Mouse (Mus musculus): Measurements from ENCODE around the gene Capns1. TPM values are rescaled to one million over a fixed set of nuclear protein-coding genes. Genes with fewer than 3 reads are reported as not detected.
A peak's percentile ranks its signal among the peaks of the same experiment; 100 is the strongest.

The Capns1 gene
- polyA plus RNA-seq, 1 experiment, result 359 TPM

GRCm38 (mm10) chr7:30200200-30200599, 1.6 kb upstream of the Capns1 start:
- Histone ChIP-seq H3K27me3 (ENCODE audit: control insufficient read depth, insufficient read depth, low read length, poor library complexity, severe bottlenecking) (no peaks in the 10 kb centered on the region), H3K36me3 (ENCODE audit: control insufficient read depth, insufficient read depth, low read length, poor library complexity, severe bottlenecking) (no peaks in the 10 kb centered on the region), H3K4me1 (ENCODE audit: control insufficient read depth, insufficient read depth, low read length) (peaks cover 9% of the 10 kb centered on the region), H3K27ac (ENCODE audit: insufficient read depth, low read length) (peak overlapping the region; percentile 88), H3K9me3 (replicated peaks; ENCODE audit: control insufficient read depth, insufficient read depth, low read length, poor library complexity, severe bottlenecking) (no peaks in the 10 kb centered on the region), H3K4me3 (ENCODE audit: low read depth, low read length) (no peak overlapping the region; the same call in 1 of the 2 replicates), H3K9ac (ENCODE audit: low read depth, poor library complexity, severe bottlenecking) (peak overlapping the region; percentile 4)
- TF ChIP-seq EP300 (IDR thresholded peaks at IDR 0.05; ENCODE audit: insufficient read depth, low read depth, low read length) (no peak), POLR2A (IDR thresholded peaks at IDR 0.05; ENCODE audit: insufficient read depth, low read length) (no peak), CTCF (IDR thresholded peaks at IDR 0.05; ENCODE audit: low read depth, low read length) (no peak)

GRCm38 (mm10) chr7:30199498-30200139, 1.0 kb upstream of the Capns1 start:
- Histone ChIP-seq H3K9me3 (replicated peaks; ENCODE audit: control insufficient read depth, insufficient read depth, low read length, poor library complexity, severe bottlenecking) (no peaks in the 10 kb centered on the region), H3K27me3 (ENCODE audit: control insufficient read depth, insufficient read depth, low read length, poor library complexity, severe bottlenecking) (no peaks in the 10 kb centered on the region), H3K4me1 (ENCODE audit: control insufficient read depth, insufficient read depth, low read length) (peaks cover 6% of the 10 kb centered on the region), H3K4me3 (ENCODE audit: low read depth, low read length) (peak overlapping the region; percentile 13), H3K27ac (ENCODE audit: insufficient read depth, low read length) (peak overlapping the region; percentile 88), H3K36me3 (ENCODE audit: control insufficient read depth, insufficient read depth, low read length, poor library complexity, severe bottlenecking) (no peaks in the 10 kb centered on the region), H3K9ac (ENCODE audit: low read depth, poor library complexity, severe bottlenecking) (peak overlapping the region; percentile 4; the same call in 1 of the 2 replicates)
- no peak for TF ChIP-seq POLR2A (IDR thresholded peaks at IDR 0.05; ENCODE audit: insufficient read depth, low read length)
- TF ChIP-seq CTCF (IDR thresholded peaks at IDR 0.05; ENCODE audit: low read depth, low read length), result no peak
- peak; percentile 55; the same call in 1 of the 2 replicates for TF ChIP-seq EP300 (IDR thresholded peaks at IDR 0.05; ENCODE audit: insufficient read depth, low read depth, low read length)

GRCm38 (mm10) chr7:30197592-30198129, 950 bp downstream of the Capns1 start:
- TF ChIP-seq CTCF (IDR thresholded peaks at IDR 0.05; ENCODE audit: low read depth, low read length) (no peak), POLR2A (IDR thresholded peaks at IDR 0.05; ENCODE audit: insufficient read depth, low read length) (no peak), EP300 (IDR thresholded peaks at IDR 0.05; ENCODE audit: insufficient read depth, low read depth, low read length) (peak; percentile 99)

GRCm38 (mm10) chr7:30196171-30196570, 2.4 kb downstream of the Capns1 start:
- Histone ChIP-seq H3K4me3 (ENCODE audit: low read depth, low read length) (0 out of 2 replicates have a peak overlapping the region, but pooled peaks have one; percentile 7), H3K4me1 (ENCODE audit: control insufficient read depth, insufficient read depth, low read length) (peaks cover 4% of the 10 kb centered on the region), H3K36me3 (ENCODE audit: control insufficient read depth, insufficient read depth, low read length, poor library complexity, severe bottlenecking) (peaks cover 11% of the 10 kb centered on the region), H3K9ac (ENCODE audit: low read depth, poor library complexity, severe bottlenecking) (peak overlapping the region; percentile 83), H3K27ac (ENCODE audit: insufficient read depth, low read length) (peak overlapping the region; percentile 95), H3K9me3 (replicated peaks; ENCODE audit: control insufficient read depth, insufficient read depth, low read length, poor library complexity, severe bottlenecking) (no peaks in the 10 kb centered on the region), H3K27me3 (ENCODE audit: control insufficient read depth, insufficient read depth, low read length, poor library complexity, severe bottlenecking) (no peaks in the 10 kb centered on the region)
- TF ChIP-seq POLR2A (IDR thresholded peaks at IDR 0.05; ENCODE audit: insufficient read depth, low read length) (no peak), CTCF (IDR thresholded peaks at IDR 0.05; ENCODE audit: low read depth, low read length) (no peak), EP300 (IDR thresholded peaks at IDR 0.05; ENCODE audit: insufficient read depth, low read depth, low read length) (peak; percentile 93)

More at GRCm38 (mm10) chr7:30197592-30198129, 950 bp downstream of the Capns1 start:
- Histone ChIP-seq H3K36me3 (ENCODE audit: control insufficient read depth, insufficient read depth, low read length, poor library complexity, severe bottlenecking) (no peaks in the 10 kb centered on the region), H3K4me1 (ENCODE audit: control insufficient read depth, insufficient read depth, low read length) (peaks cover 5% of the 10 kb centered on the region), H3K9me3 (replicated peaks; ENCODE audit: control insufficient read depth, insufficient read depth, low read length, poor library complexity, severe bottlenecking) (no peaks in the 10 kb centered on the region), H3K9ac (ENCODE audit: low read depth, poor library complexity, severe bottlenecking) (peak overlapping the region; percentile 56), H3K4me3 (ENCODE audit: low read depth, low read length) (peak overlapping the region; percentile 58), H3K27me3 (ENCODE audit: control insufficient read depth, insufficient read depth, low read length, poor library complexity, severe bottlenecking) (no peaks in the 10 kb centered on the region), H3K27ac (ENCODE audit: insufficient read depth, low read length) (peak overlapping the region; percentile 98)

GRCm38 (mm10) chr7:30195461-30195860, 3.1 kb downstream of the Capns1 start:
- H3K27me3 ChIP-seq (ENCODE audit: control insufficient read depth, insufficient read depth, low read length, poor library complexity, severe bottlenecking), result no peaks in the 10 kb centered on the region
- H3K36me3 ChIP-seq (ENCODE audit: control insufficient read depth, insufficient read depth, low read length, poor library complexity, severe bottlenecking), result peaks cover 14% of the 10 kb centered on the region
- no peaks in the 10 kb centered on the region for H3K9me3 ChIP-seq (replicated peaks; ENCODE audit: control insufficient read depth, insufficient read depth, low read length, poor library complexity, severe bottlenecking)
- no peak for TF ChIP-seq CTCF (IDR thresholded peaks at IDR 0.05; ENCODE audit: low read depth, low read length)
- TF ChIP-seq EP300 (IDR thresholded peaks at IDR 0.05; ENCODE audit: insufficient read depth, low read depth, low read length), result no peak
- no peak for TF ChIP-seq POLR2A (IDR thresholded peaks at IDR 0.05; ENCODE audit: insufficient read depth, low read length)
- peak overlapping the region; percentile 42 for H3K4me3 ChIP-seq (ENCODE audit: low read depth, low read length)
- H3K27ac ChIP-seq (ENCODE audit: insufficient read depth, low read length), result peak overlapping the region; percentile 95
- H3K9ac ChIP-seq (ENCODE audit: low read depth, poor library complexity, severe bottlenecking), result peak overlapping the region; percentile 83
- peaks cover 3% of the 10 kb centered on the region for H3K4me1 ChIP-seq (ENCODE audit: control insufficient read depth, insufficient read depth, low read length)

- no peak for TF ChIP-seq CTCF (IDR thresholded peaks at IDR 0.05; ENCODE audit: low read depth, low read length)
- peak; percentile 41 for TF ChIP-seq POLR2A (IDR thresholded peaks at IDR 0.05; ENCODE audit: insufficient read depth, low read length)
- TF ChIP-seq EP300 (IDR thresholded peaks at IDR 0.05; ENCODE audit: insufficient read depth, low read depth, low read length), result peak; percentile 61; the same call in 1 of the 2 replicates
- Histone ChIP-seq H3K9ac (ENCODE audit: low read depth, poor library complexity, severe bottlenecking) (peak overlapping the region; percentile 83), H3K4me3 (ENCODE audit: low read depth, low read length) (peak overlapping the region; percentile 93), H3K4me1 (ENCODE audit: control insufficient read depth, insufficient read depth, low read length) (peaks cover 3% of the 10 kb centered on the region), H3K27me3 (ENCODE audit: control insufficient read depth, insufficient read depth, low read length, poor library complexity, severe bottlenecking) (no peaks in the 10 kb centered on the region), H3K9me3 (replicated peaks; ENCODE audit: control insufficient read depth, insufficient read depth, low read length, poor library complexity, severe bottlenecking) (no peaks in the 10 kb centered on the region), H3K27ac (ENCODE audit: insufficient read depth, low read length) (peak overlapping the region; percentile 95), H3K36me3 (ENCODE audit: control insufficient read depth, insufficient read depth, low read length, poor library complexity, severe bottlenecking) (peaks cover 18% of the 10 kb centered on the region)
Measured at GRCm38 (mm10) chr7:30194884-30195283, 3.7 kb downstream of the Capns1 start.
